Mouse (Mus musculus) cerebellum, postnatal 10 days (tissue): Measurements from ENCODE around the gene Heg1.

Experiments used
- DNase-seq, 2 experiments: peaks; one replicate each; pipeline ENCODE4 v3.0.0; 2021; ENCODE audit warnings: mixed read lengths in 2 of 2

Heg1 gene

DNA sequence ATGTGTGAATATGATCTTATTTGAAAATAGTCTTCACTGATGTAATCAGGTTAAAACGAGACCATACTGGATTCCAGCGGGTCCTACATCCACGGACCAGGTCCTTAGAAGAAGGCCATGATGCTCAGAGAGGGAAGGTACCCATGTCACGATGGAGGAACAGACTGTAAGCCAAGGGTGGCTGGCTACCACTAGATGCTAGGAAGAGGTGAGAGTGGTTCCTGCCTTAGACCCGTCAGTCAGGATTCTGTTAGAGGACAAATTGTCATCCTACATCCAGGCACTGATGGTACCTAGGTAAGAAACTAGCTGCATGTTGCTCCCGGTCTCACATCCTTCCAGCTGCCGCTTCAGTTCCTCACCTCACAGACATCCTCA lies 6.9 kb upstream of the Heg1 start:
- no peak for DNase-seq

DNA sequence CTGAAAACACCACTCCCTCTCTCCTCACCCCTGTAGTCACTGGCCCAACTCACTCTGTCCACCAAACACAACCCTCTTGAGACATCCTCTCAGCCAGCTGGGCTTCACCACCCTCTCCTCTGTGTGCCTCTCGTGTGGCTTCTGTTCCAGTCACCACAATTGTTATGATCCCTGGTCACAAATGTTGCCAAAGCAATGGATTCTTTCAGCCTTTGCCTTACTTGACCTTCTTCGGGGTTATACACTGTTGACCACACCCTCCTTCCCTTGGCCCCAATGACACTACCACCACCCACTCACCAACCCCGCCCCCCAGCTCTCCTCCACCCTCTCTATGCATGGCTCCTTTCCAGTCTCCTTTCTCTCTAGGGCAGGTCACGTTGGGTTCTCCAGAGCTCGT lies 6.3 kb upstream of the Heg1 start:
- no peak for DNase-seq

DNA sequence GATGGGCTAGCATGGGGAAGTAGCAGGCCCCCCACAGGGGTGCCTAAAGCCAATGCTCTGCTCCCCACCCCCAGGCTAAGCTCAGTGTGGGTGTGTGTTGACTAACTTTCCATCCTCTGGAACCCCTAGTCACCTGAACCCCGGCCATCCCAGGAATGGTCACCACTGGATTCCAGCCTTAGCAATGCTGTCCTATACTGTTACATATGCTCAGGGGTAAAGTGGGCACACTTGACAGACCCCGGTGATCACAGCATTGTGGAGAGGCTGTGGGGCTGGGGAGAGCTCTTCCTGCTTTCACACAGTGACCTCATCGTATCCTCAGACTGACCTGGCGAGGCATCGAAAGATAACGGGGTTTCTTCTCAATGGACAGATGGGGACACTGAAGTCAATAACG lies 3.9 kb upstream of the Heg1 start:
- no peak for DNase-seq

DNA sequence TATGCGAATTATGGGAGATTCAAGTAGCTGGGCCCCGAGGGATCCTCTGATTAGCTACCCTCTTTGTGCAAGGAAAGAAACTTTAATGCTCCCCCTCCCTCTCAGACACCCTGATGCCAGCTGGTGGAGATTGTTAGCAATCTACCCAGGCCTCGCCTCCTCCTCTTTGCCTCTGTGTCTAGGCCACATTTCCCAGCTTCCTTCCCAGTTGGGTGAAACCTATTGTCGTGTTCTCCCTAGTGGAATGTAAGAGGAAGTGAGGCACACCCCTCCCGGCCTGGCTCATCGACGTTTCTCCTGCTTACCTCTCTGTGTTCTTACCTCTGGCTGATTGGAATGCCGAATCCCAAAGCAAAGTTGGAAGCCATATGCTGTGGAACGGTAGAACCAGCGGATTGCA lies 3.4 kb upstream of the Heg1 start:
- DNase-seq: peak in 1 of 2 experiments; percentile 16

DNA sequence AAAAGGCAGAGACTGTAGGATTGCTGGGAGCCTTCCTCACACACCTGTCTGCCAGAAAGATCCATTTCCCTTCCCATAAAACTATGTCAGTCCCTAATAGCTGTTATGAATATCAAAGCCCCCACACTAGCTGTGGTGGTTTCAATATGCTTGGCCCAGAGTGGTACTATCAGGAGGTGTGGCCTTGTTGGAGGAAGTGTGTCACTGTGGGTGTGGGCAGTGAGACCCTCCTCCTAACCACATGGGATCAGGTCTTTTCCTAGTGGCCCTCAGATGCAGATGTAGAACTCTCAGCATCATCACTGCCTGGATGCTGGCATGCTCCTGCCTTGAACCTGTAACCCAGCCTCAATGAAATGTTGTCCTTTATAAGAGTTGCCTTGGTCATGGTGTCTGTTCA lies 2.5 kb upstream of the Heg1 start:
- DNase-seq: no peak

DNA sequence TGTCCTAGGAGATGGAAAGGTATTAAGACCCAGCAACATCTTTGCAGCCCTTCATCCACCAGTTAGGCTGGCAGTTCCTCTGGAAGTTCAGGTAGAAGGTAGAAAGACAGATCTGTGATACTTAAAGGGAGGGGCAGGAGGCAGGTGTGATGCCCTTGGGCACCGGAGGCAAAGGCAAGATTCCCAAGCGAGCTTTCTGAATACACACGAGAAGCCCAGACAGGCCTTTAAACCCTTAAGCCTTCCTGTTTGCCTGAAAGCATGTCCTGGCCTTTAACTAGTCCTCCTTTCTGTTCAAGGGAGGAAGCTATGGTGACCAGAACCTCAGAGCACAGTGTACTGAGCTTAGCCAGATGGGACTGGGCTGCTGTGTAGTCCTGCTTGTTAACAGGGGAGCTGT lies 1.5 kb upstream of the Heg1 start:
- no peak for DNase-seq

DNA sequence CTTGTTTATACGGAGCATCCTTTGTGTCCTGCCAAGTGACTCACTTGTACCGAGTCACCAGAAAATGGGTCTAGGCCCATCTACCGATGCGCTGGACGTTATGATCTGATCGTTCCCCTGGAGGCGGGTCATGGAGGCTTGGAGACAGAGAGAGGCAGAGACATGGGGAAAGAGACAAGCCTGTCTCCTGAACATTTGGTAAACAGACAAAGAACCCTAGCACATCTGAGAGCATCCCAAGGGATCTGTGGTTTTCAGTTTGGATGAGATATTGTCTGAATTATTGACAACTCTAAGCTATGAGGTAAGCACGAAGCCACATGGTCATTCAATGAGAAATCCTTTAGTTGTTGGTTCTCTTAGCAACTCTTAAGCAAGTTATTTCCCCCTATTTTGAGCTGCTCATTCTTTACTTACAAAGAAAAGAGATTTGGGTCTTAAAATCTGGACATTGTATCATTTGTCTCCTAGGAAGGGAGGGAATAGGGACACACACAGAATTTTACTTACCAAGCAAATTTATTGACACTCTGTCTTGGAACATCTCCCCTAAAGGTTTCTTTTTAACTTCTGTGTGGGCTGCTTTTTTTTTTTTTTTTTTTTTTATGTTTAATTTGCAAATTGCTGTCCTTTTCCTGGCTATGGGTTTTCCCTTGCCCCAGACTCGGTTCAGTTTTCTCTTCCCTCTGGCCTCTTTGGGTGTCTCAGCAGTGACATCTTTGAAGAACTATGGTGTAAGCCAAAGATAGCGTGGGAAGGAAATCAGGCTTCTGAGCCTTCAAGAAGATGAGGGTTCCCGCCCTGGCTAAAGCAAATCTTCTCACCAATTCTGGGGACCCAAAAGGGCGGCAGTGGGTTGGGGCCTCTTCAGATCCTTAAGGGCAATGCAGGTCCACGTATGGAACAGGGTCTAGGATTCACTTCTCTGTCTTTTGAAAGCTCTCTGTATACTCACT lies 686 bp upstream of the Heg1 start:
- DNase-seq: peak; percentile 11 to 24

DNA sequence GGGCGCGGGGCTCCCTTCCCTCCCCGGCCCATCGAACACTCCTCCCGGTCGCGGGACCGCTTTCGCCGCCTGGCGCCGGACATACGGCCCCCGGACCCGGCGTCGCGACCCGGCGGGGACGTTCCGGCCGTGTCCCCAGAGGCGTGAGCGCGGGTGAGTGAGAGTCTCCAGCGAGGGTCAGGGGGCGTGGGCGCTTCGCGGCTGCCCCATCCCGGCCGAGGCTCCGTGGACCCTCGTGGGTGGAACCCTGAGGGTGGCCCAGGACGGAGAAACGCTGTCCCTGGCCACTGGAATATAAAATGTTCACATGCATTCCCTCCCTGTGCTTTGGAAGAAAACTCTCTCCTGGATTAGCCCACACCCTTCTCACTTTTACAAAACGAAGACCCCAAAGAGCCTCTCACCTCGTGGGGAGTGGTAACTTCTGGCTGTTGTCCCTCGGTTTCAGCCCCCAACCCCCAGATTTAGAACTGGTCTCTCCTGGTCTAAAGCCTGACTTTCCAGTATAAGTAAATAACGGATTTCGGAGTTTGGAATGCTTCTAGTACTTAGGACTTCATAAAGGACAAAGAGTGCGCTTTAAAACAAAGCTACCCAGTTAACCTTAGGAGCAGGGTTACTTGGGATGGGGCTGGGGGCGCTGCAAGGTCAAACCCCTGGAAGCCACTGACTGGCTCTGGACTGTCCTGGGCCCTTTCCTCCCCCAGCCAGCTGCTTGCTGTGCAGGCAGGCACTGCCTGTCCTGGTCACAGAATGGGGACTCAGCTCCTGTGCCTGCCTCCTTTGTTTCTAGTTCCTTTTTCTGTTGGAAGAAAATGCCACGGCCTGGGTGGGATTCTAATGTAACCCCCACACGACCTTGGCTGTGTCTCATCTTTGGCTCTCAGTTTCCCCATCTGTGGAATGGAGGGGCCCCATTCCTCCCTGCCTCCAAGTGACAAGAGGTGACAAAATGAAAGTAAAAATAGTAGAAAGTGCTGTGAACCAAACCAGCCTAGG lies 832 bp downstream of the Heg1 start:
- DNase-seq: peak; percentile 57 to 59

DNA sequence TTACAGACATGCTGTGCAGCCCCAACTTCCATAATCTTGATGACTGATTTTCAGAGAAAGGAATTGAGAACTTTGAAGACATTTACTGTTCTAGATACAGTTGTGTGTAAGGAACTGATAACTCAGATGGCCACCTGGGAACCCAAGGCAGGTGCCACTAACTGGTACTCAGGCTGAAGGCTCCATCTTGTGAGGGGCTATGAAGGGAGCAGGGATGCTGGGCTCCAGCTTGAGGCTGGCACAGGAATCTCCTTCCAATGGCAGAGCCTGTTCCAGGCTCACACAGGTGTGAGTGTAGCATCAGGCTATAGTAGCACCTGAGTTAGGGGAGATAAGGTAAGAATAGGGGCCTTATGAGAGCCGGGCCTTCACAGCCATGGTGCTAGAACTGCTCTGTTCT lies 1.9 kb downstream of the Heg1 start:
- peak in 1 of 2 experiments; percentile 56 for DNase-seq

DNA sequence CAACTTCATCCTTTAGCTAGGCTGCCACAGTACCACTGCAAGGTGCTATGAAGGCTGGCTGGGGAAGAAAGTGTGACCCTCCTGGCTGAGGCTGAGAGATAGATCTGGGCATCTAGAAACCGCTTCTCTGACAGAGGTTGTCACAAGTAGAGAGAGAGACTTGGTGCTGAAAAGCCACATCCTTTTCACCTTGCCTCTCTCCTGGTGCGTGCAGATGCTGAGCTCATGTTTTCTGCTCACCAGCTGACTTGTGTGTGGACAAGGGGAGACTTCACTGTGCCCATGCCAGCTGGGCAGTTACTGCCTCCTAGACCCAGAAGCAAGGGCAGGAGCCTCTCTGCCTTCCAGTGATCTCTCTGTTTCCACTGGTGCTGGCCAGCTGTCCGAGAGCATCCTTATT lies 3.6 kb downstream of the Heg1 start:
- DNase-seq: no peak

DNA sequence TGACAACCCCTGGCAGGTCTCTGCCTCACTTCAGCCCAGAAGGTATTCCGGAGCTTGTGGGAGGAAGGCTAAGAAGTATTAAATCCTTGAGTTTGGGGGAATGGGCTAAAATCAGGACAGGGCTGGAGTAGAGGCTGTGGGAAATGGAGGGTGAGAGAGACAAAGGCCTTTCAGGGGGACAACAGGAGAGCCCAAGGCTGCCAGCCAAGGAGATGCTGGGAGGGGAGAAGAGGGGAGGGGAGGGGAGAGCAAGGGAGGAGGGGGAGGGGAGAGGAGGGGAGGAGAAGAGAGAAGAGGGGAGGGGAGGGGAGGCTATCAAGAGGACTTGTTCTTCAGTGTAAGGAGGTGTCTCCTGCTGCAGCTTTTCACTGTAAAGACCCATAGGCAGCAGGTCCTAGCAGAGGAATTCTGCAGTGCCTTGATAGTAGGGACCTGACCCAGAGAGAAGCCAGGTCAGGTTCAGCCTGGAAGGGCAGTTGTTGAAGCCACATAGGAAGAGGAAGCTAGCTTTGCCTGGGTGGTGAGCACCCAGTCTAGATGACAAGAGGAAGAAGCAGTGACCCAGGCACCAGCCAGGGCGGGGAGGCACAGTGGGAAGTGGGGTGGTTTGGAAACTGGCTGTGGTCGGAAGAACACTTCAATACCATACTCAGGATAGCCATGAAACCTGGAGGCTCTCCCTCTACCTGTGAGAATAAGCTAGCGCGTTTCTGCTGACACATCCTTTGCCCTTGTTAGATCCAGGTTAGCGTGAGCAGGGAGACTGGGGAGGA lies 7.0 kb downstream of the Heg1 start:
- DNase-seq: peak in 1 of 2 experiments; percentile 59

DNA sequence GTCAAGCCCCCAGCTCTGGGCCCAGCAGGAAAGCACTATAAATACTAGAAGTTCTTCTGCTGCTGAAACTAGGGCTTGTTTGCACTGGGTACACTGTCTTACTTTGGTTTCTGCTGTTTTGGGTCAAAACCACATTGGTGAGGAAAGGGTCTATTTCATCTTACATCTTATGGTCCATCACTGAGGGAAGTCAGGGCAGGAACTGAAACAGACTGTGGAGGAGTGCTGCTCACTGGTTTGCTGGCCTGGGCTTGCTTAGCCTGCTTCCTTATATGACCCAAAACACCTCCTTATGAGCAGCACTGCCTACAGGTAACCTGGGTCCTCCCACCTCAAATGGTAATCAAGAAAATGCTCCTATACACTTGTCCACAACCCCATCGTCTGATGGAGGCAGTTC lies 9.4 kb downstream of the Heg1 start:
- DNase-seq: no peak

DNA sequence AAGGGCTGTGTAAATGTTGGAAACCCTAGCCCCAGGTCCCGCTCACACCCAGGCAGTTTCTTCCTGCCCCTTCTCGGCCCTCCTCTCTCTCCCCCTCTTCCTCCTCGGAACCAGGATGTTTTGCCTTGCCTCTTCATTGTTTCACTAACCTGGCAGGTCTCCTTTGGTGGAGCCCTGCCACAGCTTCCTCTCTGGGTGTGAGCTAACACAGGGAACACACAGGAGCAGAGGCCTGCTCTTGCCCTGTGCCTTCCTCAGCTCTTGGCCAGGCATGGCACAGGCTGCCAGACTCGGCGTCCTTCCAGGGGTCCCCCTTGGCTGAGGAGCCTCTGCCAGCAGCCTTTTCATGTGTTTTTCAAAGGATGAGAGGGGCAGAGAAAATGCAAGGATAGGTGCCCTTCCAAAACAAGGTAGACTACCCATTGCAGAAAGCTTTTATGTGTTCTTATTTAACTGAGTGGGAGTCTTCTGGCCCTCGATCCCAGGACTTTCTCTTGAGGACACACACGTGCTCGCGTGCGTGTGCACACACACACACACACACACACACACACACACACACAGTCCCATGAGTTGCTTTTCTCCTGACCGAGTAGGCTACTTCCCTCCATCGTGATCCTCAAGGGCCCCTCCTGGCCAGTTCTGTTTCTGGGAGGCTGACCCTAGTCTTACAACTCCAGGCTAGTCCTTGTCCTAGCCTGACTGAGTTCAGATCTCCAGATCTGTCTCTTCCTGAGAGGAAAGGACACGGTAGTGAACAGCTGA lies 12.8 kb downstream of the Heg1 start:
- peak; percentile 95 to 97 for DNase-seq

DNA sequence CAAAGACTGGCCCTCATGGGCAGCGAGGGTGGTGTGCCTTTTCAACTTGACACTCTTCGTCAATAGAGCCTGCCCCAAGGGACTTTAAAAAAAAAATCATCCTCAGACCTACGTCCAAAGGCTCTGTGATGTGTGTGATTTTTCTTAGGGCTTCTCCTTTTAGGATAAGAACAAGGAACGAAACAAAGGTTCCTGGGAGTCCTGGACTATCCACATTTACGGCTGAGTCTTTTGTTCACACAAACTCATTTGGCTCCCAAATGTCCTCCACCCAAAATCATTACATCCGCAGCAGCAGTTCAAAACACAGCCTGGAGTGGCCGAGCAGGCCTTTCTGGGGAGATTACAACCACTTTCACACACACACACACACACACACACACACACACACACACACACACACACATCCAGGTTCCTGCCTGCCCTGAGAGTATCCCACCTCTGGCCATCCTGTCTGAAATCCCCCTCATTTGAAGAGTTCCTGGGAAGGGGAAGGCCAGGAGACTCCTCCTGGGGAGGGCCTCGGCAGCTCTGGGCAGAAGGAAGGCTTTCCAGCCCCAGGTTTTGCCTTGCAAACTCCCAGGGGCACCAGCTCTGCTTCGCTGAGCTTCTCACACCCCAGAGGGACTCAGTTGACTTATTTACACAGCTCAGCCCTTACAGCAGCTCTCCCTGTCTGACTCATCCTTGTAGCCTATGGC lies 13.6 kb downstream of the Heg1 start:
- peak in 1 of 2 experiments; percentile 3 for DNase-seq

DNA sequence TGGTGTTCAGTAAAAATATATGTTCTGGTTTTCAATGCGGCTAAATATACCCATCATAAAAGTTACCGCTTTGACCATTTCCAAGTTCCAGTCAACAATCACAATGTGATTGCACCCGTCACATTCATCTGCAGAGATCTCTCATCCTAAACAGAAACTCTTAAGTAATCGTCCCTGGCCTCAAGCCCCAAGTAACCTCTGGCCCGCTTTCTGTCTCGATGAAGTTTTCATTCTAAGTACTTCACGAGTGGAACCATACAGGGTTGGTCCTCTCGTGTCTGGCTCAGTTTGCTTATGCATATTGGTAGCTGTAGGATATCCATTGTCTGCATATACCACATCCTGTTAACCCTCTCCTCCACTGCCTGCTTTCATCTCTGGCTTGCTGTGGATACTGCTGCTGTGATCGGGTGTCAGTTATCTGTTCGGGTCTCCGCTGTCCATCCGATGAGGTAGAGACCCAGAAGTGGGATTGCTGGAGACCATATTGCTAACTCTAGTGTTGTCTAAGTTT lies 14.2 kb downstream of the Heg1 start:
- DNase-seq: no peak

DNA sequence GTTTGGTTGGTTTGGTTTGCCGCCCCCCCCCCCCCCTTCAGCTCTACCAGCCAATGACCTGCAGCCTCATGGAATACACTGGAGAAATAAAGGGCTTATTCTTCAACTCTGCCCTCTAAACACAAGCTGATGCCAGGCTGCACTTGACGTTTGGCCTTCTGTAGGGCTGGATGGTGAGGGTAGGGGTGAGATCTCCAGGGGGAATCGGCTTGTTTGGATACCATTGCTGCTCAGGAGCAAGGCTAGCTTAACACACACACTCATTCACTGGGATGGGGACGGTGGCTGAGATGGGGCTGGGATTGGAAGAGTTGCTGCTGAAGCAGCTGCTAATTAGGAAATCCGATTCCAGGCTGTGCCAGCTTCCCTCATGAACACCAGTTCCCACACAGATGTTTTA lies 16.4 kb downstream of the Heg1 start:
- no peak for DNase-seq

DNA sequence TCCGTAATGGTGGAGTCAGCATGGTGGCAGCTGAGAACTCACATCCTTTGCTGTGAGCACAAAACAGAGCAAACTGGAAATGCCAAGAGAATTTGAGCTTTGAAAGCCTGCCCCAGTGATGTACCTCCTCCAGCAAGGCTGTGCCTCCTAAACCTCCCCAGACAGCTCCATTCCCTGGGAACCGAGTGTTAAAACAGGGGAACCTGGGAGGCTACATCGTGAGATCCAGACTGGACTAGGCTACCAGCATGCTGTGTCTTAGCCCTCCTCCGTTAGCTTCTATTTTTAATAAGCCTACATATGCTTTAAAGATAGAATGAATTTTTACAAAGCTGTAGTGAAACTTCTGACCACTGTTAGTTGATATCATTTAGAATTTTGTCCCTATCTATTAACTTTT lies 17.7 kb downstream of the Heg1 start:
- DNase-seq: no peak

DNA sequence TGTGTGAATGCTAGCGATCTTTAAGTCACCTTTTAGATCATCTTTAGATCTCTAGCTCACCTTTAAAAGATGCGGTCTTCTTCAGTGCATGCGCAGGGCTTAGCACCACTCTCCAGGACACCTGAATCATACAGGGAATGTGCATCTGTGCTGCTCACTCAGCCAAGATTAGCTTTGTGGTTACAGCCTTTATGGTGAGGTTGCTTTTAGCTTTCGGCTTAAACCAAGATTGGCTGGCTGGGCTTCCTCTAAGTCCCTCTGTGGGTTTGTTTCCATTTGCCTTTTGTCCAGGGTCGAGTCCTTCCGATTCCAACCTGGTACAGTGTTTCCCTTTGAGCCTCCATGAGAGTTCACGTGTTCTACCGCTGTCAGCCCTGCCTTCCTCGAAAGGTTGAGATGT lies 20.1 kb downstream of the Heg1 start:
- no peak for DNase-seq

DNA sequence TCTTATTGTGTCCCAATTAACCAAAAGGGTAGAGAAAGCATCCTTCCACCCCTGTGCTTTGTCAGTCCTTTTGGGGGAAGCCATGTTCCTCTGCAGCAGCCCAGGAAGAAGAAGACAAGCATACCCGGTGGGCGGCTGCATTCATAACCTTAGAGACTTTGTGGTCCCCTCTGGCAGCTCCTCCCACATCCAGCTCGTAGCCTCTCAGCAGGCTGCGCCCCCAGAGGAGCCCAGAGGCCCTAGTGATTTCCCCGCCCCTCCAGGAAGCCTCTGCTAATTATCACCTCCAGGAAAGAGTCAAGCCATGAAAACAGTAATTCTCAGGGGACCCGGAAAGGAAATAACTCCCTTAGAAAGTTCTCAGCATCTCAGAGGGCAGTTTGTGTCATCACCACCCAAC lies 21.1 kb downstream of the Heg1 start:
- DNase-seq: no peak

DNA sequence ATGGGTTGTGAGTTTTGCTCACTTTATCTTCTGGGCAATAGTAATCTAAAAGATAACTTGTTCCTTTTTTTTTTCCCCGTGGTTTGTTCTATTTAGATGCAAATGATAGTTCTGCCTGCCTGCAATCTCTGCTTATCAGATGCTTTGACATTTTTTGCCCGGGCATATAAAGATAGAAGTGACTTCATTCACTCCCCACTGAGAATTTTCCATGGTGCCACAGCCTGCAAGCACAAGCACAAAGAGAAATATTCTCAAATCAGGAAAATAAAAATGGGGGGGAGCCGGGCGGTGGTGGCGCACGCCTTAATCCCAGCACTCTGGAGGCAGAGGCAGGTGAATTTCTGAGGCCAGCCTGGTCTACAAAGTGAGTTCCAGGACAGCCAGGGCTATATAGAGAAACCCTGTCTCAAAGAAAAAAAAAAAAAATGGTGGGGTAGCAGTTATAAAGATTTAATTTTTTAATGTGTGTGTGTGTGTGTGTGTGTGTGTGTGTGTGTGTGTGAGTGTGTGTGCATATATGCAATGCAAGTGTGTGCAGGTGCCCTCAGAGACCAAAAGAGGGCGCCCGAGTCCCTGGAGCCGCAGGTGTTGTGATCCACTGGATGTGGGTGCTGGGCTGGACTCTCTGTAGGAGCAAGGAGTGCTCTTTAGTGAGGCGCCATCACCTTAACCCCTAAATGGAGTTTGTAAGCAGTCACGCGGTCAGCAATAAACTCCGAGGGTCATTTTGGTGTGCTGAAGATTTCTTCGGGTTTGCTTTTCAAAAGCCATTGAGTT lies 22.1 kb downstream of the Heg1 start:
- no peak for DNase-seq
